Mouse (Mus musculus): ENCODE data around the gene Mpo. TPM values are rescaled to one million over a fixed set of nuclear protein-coding genes. Genes with fewer than 3 reads are reported as not detected.

Mpo gene
- 0.98 TPM in 1 of 2 replicates, not detected in the other for total RNA-seq (2017)

DNA sequence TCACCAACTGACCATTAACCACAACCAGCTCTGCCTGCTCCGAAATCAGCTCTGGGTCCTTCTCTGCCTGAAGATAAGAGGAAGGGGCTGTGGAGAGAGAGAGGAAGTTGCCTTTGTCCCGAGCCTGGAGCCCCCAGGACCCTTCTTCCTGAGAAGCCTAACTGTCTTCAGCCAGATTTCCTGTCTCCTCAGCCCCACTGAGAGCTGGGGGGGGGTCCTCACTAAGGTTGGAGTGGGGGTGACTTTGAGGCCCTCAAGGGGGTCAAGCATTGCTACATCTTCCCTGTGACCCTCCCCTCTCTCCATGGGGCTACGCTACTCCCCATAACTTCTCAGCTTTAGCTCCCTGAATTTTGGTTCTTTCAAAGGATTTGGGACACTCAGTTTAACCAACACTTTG, at the start of gene Mpo:
Gene Mpo, plus strand, starts transcription at position 122 of the 400 bp plus-strand sequence.
- ATAC-seq (ENCODE audit: extremely low read depth, insufficient number of reproducible peaks, low FRiP score, poor library complexity, severe bottlenecking): no peak

DNA sequence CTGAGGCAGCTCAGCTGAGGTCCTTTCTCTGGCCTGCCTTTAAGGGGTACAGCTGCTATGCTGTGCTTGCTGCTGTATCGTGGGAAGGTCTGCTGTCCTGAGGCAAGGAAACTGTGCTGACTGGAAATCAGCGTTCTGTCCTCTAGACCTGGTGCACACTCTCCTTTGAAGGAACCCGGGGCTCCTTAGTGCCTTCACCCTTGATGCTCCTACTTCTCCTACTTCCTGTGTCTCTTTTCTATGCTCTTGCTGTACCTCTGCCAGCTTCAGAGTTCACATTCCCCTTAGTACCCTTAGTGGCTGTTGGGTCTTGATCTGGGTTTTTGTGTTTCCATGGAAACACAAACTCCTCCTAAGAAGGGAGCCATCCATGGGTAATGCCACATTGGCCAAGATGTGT, 49.7 kb upstream of the Mpo start:
- no peak for ATAC-seq (ENCODE audit: extremely low read depth, insufficient number of reproducible peaks, low FRiP score, poor library complexity, severe bottlenecking)

DNA sequence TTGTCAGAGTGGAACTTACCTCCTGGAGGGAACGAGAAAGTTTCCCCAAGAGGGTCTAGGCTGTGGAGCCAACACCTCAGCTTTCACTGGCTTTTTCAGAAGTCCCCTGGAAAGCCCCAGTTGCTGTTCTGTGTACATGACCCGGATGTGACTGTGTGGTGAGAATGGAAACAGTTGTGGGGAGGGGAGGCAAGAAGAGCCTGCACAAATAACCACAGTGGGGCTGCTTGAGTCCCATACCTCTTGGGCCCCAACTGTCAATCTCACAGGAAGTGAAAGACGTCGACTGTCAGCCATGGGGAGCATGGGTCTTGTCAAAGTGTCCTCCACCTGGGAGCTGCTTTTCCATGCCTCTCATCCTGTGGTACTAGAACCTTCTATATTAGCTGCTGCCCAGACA, 48.4 kb upstream of the Mpo start:
- ATAC-seq (ENCODE audit: extremely low read depth, insufficient number of reproducible peaks, low FRiP score, poor library complexity, severe bottlenecking): peak; percentile 34

DNA sequence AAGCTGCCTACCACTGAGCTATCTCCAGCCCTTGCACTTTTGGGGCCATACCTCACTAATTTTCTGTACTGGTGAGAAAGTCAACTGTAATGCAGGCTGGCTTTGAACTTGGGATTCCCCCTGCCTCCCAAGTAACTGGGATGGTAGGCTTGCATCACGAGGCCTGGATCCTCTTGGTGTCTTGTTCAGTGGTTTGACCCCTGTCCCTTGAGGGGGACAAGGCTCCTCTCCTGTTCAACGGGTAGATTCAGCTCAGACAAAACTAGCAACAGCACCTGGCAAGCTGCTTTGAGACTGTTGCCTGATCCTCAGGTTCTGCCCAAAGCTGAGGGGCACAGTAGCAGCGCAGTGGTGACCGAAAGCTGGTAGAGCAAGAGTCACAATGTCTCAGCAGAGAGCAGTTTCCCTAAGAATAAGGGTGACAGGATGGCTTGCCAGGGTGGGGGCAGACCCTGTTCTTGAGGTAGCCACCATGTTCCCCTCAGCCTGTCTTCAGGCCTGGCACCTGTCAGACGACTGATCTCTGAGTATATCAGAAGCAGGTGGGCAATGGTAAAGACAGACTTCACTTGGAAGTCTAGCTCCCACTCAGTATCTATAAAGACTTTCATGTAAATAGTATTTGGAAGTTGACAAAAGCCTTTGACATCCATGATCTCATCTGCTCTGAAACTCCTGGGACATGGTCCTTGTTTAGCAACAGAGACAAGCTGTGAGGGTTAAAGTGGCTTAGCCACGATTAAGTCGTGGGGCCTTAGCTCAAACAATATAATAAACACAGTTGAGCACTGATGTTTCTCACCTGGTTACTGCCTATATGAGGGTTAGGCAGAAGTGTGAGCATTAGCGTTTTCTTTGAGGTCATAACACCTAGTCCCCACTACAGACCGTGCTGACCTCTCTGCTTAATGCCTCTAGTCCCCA, 47.5 kb upstream of the Mpo start:
- no peak for ATAC-seq (ENCODE audit: extremely low read depth, insufficient number of reproducible peaks, low FRiP score, poor library complexity, severe bottlenecking)

DNA sequence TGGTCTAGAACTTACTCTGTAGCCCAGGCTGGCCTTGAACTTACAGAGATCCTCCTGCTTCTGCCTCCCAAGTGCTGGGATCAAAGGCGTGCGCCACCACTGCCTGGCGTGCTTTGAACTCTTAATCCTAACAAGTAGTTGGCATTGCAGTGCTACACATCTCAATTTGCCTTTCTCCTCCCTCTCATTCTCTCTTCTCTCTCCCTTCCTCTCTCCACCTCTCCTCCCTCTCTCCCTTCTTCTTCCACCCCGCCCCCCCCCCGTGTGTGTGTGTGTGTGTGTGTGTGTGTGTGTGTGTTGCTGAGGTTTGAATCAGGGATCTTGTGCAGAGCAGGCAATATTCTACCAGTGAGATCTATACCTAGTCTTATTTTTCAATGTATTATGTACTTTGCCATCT, 46.1 kb upstream of the Mpo start:
- ATAC-seq (ENCODE audit: extremely low read depth, insufficient number of reproducible peaks, low FRiP score, poor library complexity, severe bottlenecking): no peak

DNA sequence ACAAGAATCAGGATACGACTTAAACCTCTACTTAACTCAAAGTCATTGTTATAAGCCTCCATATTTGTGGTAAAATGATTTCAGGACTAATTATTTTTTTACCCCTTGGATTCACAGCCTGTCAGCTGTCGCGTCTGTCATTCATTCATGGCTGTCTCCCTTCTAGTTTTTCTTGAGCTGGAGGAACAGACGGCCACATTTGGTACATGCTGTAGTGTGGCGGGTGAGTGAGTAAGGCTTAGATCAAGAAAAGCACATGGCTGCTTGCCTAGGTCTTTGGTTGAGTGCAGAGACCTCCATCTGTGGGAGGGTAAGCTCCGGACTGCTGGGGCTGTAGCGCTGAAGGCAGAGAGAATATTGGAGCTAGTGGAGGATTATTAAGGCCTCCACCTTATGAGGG, 45.7 kb upstream of the Mpo start:
- ATAC-seq (ENCODE audit: extremely low read depth, insufficient number of reproducible peaks, low FRiP score, poor library complexity, severe bottlenecking): no peak

DNA sequence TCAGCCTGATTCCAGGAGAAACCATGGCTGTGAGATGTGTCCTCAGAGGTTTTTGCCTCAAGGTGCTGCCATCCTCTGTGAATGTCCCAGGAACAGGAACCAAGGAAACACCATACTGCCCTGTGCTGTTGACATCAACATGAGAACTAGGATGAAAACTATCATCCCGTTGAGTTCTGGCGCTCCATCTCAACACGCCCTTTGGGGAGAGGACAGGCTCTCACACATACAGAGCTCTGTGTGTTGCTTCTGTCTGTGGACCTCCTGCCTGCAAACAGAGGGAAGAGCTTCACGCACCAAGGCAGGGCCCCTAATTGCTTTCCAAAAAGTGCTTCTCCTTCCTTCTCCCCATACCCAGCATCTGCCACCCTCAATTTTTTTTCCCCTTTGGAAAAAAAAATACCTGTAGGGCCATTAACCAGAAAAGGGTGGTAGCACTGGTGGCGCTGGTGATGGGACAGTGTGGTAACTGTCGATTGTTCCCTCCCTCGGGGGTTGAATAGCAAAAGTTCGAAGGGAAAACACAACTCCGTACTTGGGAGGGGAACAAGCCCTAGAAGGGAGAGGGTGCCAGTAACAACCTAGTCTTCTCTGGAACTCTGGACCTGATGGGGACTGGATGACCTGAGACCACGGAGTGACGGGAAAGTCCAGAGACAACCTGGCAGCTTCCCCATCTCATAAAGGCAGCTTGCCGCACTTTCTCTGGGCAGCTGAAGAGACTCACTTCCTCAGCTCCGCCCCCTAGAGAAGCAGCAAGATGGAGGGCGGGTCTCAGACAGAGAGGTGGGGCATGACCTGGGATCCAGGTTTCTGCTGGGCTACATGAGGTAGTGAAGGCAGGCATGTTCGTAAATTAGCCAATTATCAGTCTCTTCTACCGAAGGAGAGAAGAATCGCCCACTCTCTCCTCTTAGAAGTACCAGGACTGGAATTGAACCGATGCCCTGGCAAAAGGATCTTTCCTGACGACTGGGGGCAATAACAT, 45.0 kb upstream of the Mpo start:
- ATAC-seq (ENCODE audit: extremely low read depth, insufficient number of reproducible peaks, low FRiP score, poor library complexity, severe bottlenecking): peak; percentile 62

DNA sequence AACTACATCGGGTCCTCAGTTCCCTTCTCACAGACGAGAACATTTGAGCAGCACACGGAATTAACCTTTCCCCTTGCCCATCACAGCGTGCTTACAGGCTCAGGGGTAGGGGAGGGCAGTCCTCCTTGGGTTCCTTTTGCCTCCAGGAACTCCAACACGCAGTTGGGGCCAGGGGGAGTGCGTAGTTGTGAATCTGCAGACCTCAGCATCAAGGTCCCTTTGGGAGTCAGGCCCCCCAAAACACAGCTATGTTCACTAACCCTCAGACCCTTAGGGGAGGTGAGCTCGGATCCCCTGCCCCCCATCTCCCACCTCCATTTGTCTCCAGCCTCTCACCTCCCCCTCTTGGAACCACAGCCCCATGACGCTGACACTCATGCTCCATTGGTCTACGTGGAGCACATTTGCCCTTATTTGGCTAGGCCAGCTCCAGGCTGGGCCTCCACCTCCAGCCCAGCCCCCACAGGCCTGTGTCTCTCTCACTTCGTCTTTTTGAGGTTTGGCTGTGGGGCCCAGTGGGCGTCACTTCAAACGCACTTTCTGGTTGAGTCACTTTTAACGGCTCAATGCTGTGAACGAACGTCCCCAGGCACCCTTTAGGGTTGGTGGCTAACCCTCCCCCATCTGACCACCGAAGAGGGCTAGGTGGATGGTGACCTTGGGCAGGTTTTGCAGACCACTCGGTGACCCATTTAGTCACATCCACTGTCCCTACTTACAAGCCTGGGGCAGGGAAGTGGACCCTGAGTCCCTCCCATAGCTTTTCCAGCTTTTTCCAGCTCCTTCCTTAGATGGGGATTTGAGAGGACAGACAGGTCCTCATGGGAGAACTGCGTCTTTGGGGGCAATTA, 44.0 kb upstream of the Mpo start:
- peak; percentile 78 for ATAC-seq (ENCODE audit: extremely low read depth, insufficient number of reproducible peaks, low FRiP score, poor library complexity, severe bottlenecking)

DNA sequence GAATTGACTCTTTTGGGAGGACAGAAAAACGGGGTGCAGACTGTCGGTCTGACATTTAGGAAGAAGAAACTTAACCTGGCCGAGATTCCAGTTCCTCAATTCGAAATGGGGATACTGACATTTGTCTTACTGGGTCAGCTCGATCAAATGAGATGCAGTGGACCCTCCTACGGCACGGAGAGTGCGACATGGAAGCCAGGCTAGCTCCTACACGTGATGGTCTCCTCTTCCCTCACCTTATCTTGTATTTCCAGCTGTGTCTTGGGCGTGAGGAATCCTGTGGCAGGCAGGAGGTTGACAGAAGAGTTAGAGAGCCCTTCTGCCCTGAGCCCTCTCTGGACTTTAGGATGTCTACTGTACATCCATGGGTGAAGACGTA, 43.3 kb upstream of the Mpo start:
- no peak for ATAC-seq (ENCODE audit: extremely low read depth, insufficient number of reproducible peaks, low FRiP score, poor library complexity, severe bottlenecking)

DNA sequence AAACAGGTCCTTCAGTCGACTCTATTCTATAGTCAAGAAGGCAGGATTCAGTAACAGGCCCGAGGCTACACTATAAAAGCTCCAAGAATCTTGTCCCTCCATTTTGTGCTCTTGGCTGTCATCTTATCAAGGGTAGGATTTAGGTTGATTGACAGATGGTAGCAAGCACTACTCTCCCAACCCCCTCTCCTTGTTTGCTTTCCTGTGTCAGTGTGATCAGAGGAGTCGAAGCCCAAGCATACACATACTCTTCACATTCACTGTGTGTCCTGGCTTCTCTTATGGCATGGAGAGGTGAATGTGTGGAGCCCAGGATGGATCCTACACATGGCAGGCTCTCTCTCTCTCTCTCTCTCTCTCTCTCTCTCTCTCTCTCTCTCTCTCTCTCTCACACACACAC, 42.9 kb upstream of the Mpo start:
- ATAC-seq (ENCODE audit: extremely low read depth, insufficient number of reproducible peaks, low FRiP score, poor library complexity, severe bottlenecking): no peak

DNA sequence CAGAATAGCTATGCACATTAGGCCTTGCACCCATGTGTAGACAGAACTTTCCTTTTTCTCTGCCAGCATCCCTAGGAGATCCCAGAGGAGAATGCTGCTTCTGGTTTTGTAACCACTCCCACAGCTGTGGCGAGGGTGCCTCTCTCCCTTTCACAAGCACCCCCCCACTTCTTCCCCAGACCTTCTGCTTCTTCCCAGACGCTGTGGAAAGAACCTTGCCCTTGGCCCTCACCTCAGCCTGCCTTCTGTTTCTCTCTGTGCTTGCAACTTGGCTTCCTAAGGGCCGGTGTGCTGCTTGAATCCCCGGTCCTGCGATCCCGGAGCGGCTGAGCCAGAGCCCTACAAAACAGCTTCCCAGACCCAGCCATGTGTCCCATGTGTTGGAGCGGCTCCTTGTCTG, 42.4 kb upstream of the Mpo start:
- no peak for ATAC-seq (ENCODE audit: extremely low read depth, insufficient number of reproducible peaks, low FRiP score, poor library complexity, severe bottlenecking)

DNA sequence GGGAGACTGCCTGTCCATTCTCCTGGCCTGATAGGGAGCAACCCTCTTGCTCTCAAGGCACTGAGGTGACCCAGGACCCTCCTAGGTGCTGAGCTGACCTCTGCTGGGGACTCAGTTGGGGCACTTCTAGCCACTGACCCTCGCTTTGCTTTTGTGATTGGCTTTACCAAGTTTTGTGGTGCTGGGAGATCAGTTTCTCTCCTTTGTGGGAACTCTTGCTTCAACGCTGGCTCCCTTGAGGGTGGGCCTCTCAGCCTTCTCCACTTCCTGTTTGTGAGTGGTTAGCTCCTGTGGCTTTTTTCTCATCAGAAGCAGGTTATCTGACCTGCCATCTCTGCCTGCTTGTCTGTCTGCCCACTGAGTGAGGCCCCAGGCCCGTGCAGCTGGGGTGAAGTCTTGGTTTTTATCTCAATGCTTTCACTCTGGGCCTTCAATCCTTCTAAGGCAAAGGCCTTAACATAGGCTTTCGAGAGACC, 41.9 kb upstream of the Mpo start:
- ATAC-seq (ENCODE audit: extremely low read depth, insufficient number of reproducible peaks, low FRiP score, poor library complexity, severe bottlenecking): no peak

DNA sequence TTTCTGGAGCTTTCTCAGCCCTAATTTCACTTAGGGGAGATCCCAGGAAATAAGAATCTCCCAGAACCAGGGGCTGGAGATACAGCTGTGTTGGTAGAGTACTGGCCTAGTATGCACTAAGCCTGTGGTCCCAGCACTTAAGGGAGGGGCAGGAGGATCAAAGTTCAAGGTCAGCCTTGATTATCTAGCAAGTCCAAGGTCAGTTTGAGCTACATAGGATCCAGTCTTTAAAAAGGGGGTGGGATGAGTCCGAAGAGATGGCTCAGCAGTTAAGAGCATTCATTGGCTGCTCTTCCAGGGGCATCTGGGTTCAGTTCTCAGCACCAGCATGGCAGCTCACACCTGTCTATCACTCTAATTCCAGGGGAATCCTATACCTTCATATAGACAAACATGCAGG, 41.1 kb upstream of the Mpo start:
- no peak for ATAC-seq (ENCODE audit: extremely low read depth, insufficient number of reproducible peaks, low FRiP score, poor library complexity, severe bottlenecking)

DNA sequence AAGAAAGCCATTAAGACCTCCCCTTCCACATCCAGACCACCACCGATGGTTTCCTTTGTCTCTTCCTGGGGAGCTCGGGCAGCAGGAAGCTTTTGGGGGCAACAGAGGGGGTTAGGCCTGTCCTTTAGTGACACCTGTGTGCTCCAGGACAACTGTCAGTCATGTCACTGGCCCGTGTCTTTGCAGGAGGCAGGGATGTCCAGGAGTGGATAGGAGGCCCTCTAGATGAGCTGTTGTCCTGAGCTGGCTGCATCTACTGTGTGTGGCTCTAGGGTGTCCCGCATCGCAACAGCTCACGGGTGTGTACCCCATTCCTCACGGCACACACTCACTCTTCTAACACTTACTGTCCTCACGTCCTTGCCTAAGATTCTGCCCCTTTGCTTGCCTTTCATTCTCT, 40.1 kb upstream of the Mpo start:
- no peak for ATAC-seq (ENCODE audit: extremely low read depth, insufficient number of reproducible peaks, low FRiP score, poor library complexity, severe bottlenecking)

DNA sequence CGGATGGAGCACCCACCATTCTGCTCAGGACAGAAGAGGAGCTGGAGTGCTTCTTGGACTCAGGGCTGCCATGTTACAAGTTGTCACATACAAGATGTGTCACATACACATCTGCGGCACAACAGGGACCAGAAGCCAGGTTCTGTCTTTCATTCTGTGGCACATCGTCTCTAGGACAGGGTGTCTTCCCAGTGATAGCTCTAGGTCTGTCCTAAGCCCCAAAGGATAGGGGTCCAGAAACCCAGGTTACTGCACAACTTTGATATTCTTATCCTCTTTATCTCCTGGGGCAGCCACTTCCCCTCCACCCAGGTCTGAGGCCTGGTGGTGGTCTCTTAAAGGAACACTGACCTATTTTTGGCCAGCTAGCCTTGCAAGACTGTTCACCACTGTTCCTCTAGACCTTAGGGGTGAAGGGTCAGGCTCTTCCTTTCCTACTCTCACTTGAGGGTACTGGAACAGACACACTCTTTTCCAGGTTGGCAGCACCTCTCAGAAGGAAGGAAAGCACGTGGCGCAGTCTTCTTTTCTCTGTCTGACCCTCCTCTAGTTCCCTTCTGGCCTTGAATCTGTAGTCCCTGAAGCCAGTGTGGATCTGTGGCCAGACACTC, 39.4 kb upstream of the Mpo start:
- no peak for ATAC-seq (ENCODE audit: extremely low read depth, insufficient number of reproducible peaks, low FRiP score, poor library complexity, severe bottlenecking)

DNA sequence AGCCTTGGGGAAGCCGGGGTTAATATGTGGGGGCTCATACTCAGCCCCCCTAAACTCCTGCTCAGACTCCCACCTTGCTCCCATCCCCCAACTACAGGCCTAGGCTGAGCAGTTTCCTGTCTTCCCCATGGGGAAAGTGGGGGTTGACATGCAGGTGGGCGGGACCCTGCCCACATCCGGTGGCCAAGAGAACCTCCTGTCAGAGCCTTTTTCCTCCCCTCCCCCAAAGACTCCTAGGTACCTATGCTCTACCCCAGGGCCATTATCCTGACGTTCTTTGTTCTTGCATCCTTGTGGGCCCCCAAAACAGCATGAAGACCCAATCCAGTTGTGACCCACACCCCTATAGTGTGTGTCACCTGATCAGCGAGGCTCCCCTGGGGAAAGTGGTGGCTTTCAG, 38.8 kb upstream of the Mpo start:
- peak; percentile 23; the same call in 1 of the 2 replicates for ATAC-seq (ENCODE audit: extremely low read depth, insufficient number of reproducible peaks, low FRiP score, poor library complexity, severe bottlenecking)

DNA sequence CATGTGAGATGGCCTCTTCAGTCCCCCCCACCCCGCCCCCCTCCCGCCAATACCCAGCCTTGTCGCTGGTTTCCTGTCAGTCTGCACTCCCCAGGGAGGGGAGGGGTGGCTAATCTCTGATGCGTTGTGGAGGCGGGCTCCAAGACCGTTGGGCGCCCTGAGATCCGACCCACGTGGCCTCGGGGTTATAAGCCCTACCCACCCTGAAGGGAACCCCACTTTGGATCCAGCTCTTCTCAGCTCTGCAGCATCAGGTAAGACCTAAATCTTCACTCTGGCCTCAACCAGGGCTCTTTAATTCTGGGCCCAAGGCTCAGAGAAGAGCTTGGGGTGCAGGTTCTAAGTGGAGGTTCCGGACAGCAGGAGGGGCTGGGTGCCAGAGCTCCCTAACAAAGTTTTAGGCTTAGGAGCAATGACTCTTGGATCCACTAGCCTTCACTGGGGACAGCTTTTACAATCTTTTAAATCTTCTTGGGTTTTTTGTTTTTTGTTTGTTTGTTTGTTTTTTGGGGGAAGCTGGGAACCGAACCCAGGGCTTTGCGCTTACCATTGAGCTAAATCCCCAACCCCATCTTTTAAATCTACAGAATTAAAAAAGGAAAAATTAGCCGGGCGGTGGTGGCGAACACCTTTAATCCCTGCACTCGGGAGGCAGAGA, 37.9 kb upstream of the Mpo start:
- peak; percentile 61 for ATAC-seq (ENCODE audit: extremely low read depth, insufficient number of reproducible peaks, low FRiP score, poor library complexity, severe bottlenecking)

DNA sequence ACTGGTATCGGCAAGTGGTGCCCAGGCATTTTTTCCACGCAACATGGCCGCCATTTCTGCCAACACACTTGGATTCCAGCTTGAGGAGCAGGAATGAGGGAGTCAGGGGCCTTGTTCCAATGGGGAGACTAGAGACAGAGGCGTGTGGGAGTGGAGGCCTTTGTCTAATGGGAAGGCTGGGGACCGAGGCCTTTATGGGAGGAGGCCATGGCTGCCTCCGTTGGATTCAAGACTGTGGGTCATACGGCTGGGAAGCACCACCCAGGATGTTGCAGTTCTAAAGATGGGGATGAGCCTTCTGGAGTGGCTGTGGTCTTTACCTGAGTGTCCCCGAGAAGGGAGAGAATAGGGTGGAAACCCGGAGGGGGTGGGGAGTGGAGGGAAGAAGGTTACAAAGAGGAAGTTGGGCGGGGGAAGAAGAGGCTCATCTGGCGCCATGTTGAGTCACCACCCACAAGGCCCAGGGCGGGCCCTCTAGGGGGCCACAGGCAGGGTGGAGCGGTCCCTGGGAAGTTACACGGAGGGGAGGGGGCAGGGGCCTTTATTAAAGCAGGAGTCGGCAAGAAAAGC, 37.0 kb upstream of the Mpo start:
- peak; percentile 23 for ATAC-seq (ENCODE audit: extremely low read depth, insufficient number of reproducible peaks, low FRiP score, poor library complexity, severe bottlenecking)
